Mouse (Mus musculus) 3T3-L1 (cell line): ENCODE data around the gene Pilrb1.

ENCODE experiments used
- DNase-seq: peaks from one replicate; pipeline ENCODE4 v3.0.0-alpha.2; 2015; ENCODE audit warnings: low read depth, low spot score

Pilrb1 gene

DNA sequence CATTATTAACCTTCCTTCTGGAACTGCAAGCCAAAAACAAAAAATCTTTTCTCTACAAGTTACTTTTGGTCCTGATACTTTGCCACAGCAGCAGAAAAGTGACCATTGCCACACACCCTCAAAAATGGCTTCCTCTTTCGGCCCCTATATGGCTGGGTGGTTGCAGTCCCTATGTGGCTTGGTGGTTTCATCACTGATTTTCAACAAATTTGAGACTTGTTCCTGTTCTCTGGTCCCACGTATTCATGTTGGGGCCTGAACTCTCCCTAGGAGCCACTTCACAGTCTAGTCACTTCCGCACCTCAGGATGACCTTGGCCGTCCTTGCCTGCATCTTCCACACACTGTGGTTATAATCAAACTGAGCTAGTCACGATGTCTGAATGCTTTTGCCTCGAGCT lies 29.2 kb downstream of the Pilrb1 start:
- DNase-seq, result no peak

DNA sequence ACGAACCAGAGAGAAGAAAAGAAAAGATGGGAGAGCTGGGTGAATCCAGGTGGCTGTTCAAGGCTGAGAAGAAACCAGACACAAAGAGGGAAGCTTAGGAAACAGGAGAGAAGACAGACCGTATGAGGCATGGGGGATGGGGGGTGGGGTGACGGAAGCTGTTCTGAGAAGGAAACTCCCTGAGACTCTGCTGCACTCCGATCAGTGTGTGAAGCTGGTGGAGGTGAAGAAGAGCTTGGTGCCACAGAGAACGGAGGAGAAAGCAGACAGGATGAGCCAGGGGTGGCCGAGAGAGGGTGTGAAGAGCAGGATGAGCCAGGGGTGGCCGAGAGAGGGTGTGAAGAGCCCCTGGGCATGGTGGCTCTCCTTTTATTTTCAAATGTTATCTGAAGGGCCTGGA lies 31.5 kb downstream of the Pilrb1 start:
- no peak for DNase-seq

GRCm38 (mm10) chr5:137825971-137826370 lies 31.9 kb downstream of the Pilrb1 start:
- DNase-seq, result no peak

- no peak for DNase-seq
Measured at GRCm38 (mm10) chr5:137825030-137825429, 32.9 kb downstream of the Pilrb1 start.

DNA sequence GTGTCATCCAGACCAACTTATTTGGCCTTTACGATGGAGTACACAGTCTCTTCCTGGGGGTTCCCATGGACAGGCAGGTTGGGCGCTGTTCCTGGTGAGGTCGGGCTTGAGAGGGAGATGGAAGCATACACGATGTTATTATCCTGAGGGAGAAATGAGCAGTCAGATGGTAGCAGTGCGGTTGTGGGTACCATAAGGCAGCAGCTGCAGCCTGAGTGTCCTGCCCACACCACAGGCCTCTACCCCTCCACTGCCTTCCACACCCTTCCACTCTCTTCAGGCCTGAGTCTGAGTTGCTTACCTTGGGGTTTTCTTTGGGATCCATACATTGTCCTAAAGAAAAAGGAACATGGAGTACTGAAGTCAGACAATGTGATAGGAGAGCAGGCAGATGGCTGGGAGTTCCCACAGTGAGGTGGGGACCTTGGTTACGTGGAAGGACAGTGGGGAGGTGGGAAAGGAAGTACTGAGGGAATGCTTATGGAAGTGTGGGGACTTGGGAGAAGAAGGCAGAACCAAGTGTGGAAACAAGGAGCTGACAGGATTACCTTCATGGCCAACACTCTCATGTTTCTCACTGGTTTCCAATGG lies 34.4 kb downstream of the Pilrb1 start:
- DNase-seq, result no peak

DNA sequence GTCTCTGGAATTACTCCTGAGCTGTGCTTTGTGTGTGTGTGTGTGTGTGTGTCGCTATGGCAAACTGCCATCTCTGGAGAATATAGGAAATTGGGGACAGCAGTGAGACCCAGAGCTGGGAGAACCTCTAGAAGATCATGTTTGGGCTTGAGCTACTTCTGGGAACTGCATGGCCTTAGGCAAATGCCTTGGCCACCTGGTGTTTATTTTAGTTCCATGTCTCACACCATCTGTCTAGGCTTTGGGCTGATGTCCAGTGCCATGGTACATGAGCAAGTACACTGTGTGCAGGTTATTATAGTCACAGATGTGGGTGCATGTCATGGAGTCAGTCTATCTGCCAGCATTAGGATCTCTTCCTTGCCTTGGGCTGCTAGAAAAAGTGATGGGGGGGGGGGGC lies 35.3 kb downstream of the Pilrb1 start:
- peak; percentile 24 for DNase-seq

GRCm38 (mm10) chr5:137822126-137822525 lies 35.8 kb downstream of the Pilrb1 start:
- DNase-seq, result no peak

DNA sequence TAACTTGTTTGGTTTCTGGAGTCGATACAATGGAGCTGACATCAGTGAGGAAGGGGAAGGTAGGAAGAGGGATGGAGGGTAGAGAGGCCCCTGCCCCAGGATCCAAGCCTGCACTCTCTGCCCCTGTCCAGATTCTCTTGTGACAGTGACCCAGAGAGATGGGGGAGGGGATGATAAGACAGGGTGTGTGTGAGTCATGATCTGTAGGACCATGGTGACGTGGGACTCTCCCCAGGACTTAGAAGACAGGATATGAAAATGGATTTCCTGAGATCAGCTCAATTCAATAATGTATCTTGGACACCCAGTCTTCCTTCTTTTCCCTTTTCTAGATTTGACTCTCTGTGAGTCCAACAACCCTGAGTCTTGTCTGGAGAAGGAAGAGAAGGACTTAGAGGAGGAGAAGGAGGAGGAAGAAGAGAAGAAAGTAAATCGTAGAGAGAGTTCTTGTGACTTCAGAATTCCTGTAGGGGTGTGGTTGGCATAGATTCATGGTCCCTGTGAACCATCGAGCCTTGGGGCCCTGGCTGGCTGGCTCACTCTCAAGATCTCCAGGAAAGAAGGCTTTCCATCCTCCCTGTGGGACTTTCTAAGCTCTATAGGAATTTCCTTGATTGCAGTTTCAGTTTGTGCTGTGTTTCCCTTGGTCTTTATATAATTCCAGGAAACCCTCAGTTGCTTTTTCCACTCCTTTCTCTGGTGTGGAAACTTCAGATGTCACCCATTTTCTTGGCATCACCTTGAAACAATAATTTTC lies 40.3 kb downstream of the Pilrb1 start:
- peak; percentile 72 for DNase-seq

DNA sequence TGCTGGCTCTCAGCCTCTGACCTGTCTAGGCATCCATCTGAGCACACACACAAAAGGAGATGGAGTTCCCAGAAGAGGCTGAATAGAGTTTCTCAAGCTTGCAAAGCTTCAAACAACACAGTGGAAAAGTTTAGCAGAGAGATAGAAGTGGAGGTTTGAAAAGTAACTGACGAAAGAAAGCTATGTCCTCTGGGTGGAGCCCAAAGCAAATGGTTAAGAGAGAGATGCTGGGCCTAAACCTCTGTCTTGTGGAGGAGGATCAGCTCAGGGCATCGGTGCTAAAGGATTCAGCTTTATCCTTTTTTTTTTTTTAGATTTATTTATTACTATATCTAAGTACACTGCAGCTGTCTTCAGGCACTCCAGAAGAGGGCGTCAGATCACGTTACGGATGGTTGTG lies 49.6 kb downstream of the Pilrb1 start:
- DNase-seq, result no peak

DNA sequence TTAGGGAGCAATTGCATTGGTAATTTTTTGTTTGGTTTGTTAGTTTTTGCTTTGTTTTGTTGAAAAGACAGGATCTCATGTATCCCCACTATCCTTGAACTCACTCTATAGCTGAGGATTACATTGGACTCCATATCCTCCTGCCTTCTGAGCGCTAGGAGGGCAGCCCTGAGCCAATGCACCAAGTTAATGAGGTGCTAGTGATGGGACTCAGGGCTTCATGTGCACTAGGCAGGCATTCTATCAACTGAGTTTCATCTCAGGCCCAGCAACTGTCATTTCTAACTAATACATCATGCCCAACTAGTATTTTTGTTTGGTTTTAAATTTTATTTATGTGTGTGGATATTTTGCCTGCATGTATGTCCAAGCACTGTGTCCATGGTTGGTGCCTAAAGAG lies 51.7 kb downstream of the Pilrb1 start:
- DNase-seq, result no peak
